25 mouse cellular contexts compared by ENCODE assay signal in the genomic region with DNA sequence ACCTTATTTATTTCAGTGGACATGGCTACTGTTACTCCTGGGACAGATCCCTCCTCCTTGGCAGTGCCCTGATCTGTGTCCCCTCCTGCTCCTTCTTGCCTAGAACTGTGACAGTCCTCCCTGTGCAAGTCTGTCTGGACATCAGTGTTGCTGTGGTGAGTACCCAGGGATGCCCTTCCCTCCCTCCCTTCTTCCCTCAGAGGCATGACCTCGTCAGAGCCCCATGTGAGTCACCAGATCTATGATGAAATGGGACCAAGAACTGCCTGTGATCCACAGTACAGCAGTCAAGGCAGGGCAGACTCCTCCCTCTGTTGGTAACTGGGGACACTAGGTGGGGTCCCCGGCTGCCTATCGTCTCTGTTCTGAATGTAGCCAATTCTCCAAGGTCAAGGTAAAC. TPM values are rescaled to one million over a fixed set of nuclear protein-coding genes. Genes with fewer than 3 reads are reported as not detected.
A peak's percentile ranks its signal among the peaks of the same experiment; 100 is the strongest.
DNase-seq lines count a peak whose midpoint lies in the region; ATAC-seq and TF ChIP-seq lines count a peak whose summit lies in the region.
"Had no signal": no experiment of that assay in that cellular context is flagged by ENCODE, and none has a peak within 500 bp of the region (broad histone marks: within the 10 kb centered on the region; RNA-seq: fewer than 3 reads in every experiment).

No protein-coding gene starts in this region.

- CTCF ChIA-PET in Patski (lab: Charles Lee), result no interaction called here

- peak; percentile 53 for DNase-seq in 3134 (ENCODE audit: extremely low read depth, insufficient read length, low spot score)
- DNase-seq in 416B (ENCODE audit: low read depth), result peak; percentile 84
- DNase-seq in Patski (ENCODE audit: low read depth, low spot score), result peak; percentile 24
- DNase-seq in adrenal gland, postnatal 36 days, result peak; percentile 67 to 68
- DNase-seq in gastrocnemius, adult 8-10 months (ENCODE audit: low spot score in 2 of 2), result no peak
- no peak for DNase-seq in lung, postnatal 36 days
- DNase-seq: cerebellum, adult 11-12 months; cerebellum, postnatal 14 days; embryo, embryonic 11 days; kidney, postnatal 10 days; left cerebral cortex, postnatal 4 days; lung, adult 18-20 months; lung, postnatal 14 days; right cerebral cortex, adult 18-20 months; thymus, postnatal 25 days had no signal

- H3K9ac ChIP-seq in kidney, embryonic 16.5 days (replicated peaks; ENCODE audit: low read length), result no peak overlapping the region
- H3K9ac ChIP-seq: heart, embryonic 12.5 days; midbrain, embryonic 13.5 days; neural tube, embryonic 13.5 days had no signal

- WGBS in kidney, embryonic 16.5 days, result 77% methylated on average over 3 of the region's 3 CpGs

- in situ Hi-C loops in Patski (cut with MboI; ENCODE audit: low pct_unique_long_range_greater_than_20kb), result no loop called here

- H3K4me3 ChIP-seq in kidney, embryonic 16.5 days (ENCODE audit: low read length), result no peak overlapping the region
- H3K4me3 ChIP-seq: heart, embryonic 12.5 days; left cerebral cortex, adult 2 months; midbrain, embryonic 13.5 days; neural tube, embryonic 13.5 days had no signal

- H3K27me3 ChIP-seq in Patski, result no peaks in the 10 kb centered on the region
- peaks cover 3% of the 10 kb centered on the region; the same call in 1 of the 2 replicates for H3K27me3 ChIP-seq in kidney, embryonic 16.5 days (ENCODE audit: insufficient read depth, low read length)

- POLR2A ChIA-PET in Patski (lab: Charles Lee), result interaction anchor here (1.0 kb wide), 1 partner anchor 16 kb away, joined by 4 read pairs; no protein-coding TSS in a partner anchor

- no peaks in the 10 kb centered on the region for H3K4me1 ChIP-seq in kidney, embryonic 16.5 days (ENCODE audit: insufficient read depth, low read length)
- H3K4me1 ChIP-seq: heart, embryonic 12.5 days had no signal

- no peak for TF ChIP-seq CTCF in Patski (IDR thresholded peaks at IDR 0.05)

- H3K4me2 ChIP-seq in kidney, embryonic 16.5 days (replicated peaks; ENCODE audit: low read depth, low read length), result no peak overlapping the region
- H3K4me2 ChIP-seq: heart, embryonic 12.5 days; midbrain, embryonic 13.5 days; neural tube, embryonic 13.5 days had no signal

- no peaks in the 10 kb centered on the region for H3K36me3 ChIP-seq in kidney, embryonic 16.5 days (ENCODE audit: insufficient read depth, low read length)
- H3K36me3 ChIP-seq: heart, embryonic 12.5 days; midbrain, embryonic 13.5 days; neural tube, embryonic 13.5 days had no signal

- no peak overlapping the region for H3K27ac ChIP-seq in kidney, embryonic 16.5 days (ENCODE audit: low read length)
- H3K27ac ChIP-seq: left cerebral cortex, adult 2 months; midbrain, embryonic 13.5 days; neural tube, embryonic 13.5 days had no signal

- ATAC-seq in Patski, result peak; percentile 74
- no peak for ATAC-seq in megakaryocyte-erythroid progenitor cell, adult 5-6 weeks (replicated peaks; ENCODE audit: low FRiP score, low TSS enrichment, poor library complexity, severe bottlenecking)
- ATAC-seq in kidney, embryonic 16.5 days (ENCODE audit: low FRiP score, low TSS enrichment), result no peak
- ATAC-seq: activated CD4-positive, CD25-positive, alpha-beta regulatory T cell, adult 4 months; forebrain, embryonic 16.5 days; hindbrain, embryonic 16.5 days; intestine, postnatal 0 days; midbrain, embryonic 13.5 days had no signal

- no peaks in the 10 kb centered on the region for H3K9me3 ChIP-seq in kidney, embryonic 16.5 days (ENCODE audit: low read length)
- H3K9me3 ChIP-seq: heart, embryonic 12.5 days; midbrain, embryonic 13.5 days; neural tube, embryonic 13.5 days had no signal

RNA-seq across cellular contexts. Expression of a gene that starts 5.6 kb away (rescaled TPM):
- polyA plus RNA-seq in Patski (2021), result 0.12 TPM
- 1 to 10 TPM; 2.5 to 3.1 TPM for total RNA-seq in adrenal gland, postnatal 36 days (2021)
- total RNA-seq in gastrocnemius, adult 8-10 months (2022), result under 1 TPM in 3 of 4 experiments, not detected in 1; 0.22 to 0.61 (median 0.27) TPM
- 9.8 and 18.9 TPM in 2 replicates for total RNA-seq in megakaryocyte-erythroid progenitor cell, adult 5-6 weeks (2014; fragmentation: Nextera tagmentation)
- 1.6 and 7.3 TPM in 2 replicates for total RNA-seq in megakaryocyte-erythroid progenitor cell, adult 5-6 weeks (2017)
- 5.9 and 6.4 TPM in 2 replicates for polyA plus RNA-seq in kidney, embryonic 16.5 days (2015; fragmentation: Nextera tagmentation; extraction: Ambion mirVana)

RNA-seq across cellular contexts. Expression of a gene that starts 42.4 kb away (rescaled TPM):
- polyA plus RNA-seq in Patski (2021), result 2.3 TPM
- total RNA-seq in adrenal gland, postnatal 36 days (2021), result 1 to 10 TPM; 2.4 to 2.7 TPM
- total RNA-seq in gastrocnemius, adult 8-10 months (2022), result under 1 TPM; 0.29 to 0.58 (median 0.37) TPM
- total RNA-seq in megakaryocyte-erythroid progenitor cell, adult 5-6 weeks (2014; fragmentation: Nextera tagmentation), result 0.26 and 0.64 TPM in 2 replicates
- total RNA-seq in megakaryocyte-erythroid progenitor cell, adult 5-6 weeks (2017), result 0.80 and 0.88 TPM in 2 replicates
- polyA plus RNA-seq in kidney, embryonic 16.5 days (2015; fragmentation: Nextera tagmentation; extraction: Ambion mirVana), result 3.4 and 3.7 TPM in 2 replicates

Comparison
In these comparisons a context has a peak if more than half of its experiments do, and no peak if none do; other contexts are left out.
1. DNase-seq: peak in 3134 (single experiment), 416B (single experiment), Patski (single experiment) and adrenal gland, postnatal 36 days (2 of 2); none in gastrocnemius, adult 8-10 months (0 of 2) and lung, postnatal 36 days (single experiment).